Mouse (Mus musculus) lung, adult 2 months (tissue): ENCODE measurements at regions not wholly inside any gene's neighbourhood (a gene's known extent, or its start where the extent isn't known, plus 50 kb on each side); places are given as distances from the start of the nearest gene placed in this dataset.

Experiments
- DNase-seq: peaks from one replicate; pipeline ENCODE4 v3.0.0; 2022
- H3K4me1 ChIP-seq: fragments of 200-500 bp; 2 replicates; pipeline ENCODE4 v1.6.1; 2011; ENCODE audit warnings: low read length; ENCODE audit not compliant: control insufficient read depth, insufficient read depth
- H3K4me3 ChIP-seq: fragments of 200-500 bp; replicated peaks from 2 replicates; pipeline ENCODE3; 2011; ENCODE audit warnings: low read depth, mild to moderate bottlenecking, control low read depth, low read length; ENCODE audit errors: extremely low read depth
- CTCF ChIP-seq: fragments of 200-500 bp; IDR thresholded peaks from 2 replicates; pipeline ENCODE4 v1.5.1; 2011; ENCODE audit warnings: mild to moderate bottlenecking, low read length, control low read depth; ENCODE audit not compliant: insufficient read depth
- POLR2A ChIP-seq: fragments of 200-500 bp; IDR thresholded peaks from 2 replicates; pipeline ENCODE4 v1.6.1; 2011; ENCODE audit warnings: low read depth, mild to moderate bottlenecking, control low read depth, low read length, borderline replicate concordance; ENCODE audit errors: extremely low read depth
- WGBS: fragments of 180-500 bp; shearing (Covaris S2); methylation state at CpG from one replicate; pipeline ENCODE4 v1.1.7; 2018; 5-methylcytosine and 5-hydroxymethylcytosine counted together

DNA sequence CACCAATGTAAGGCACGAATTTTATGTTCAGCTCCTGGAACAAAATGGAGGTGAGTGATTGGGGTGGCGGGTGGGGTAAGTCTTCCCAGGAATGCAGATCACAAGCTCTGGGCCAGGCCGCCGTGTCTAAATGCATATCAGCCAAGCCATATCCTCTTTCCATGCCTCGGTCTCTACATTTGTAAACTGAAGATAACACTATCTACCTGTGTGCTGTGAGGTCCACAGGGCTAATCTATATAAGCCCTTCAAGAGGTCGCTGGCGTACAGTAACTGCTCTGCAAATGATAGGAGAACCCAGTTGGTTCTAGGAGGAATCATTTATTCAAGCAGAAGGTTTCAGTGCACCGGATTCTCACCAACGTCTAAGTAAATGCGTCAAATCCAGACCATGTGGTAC is 92.4 kb upstream of the Six2 start:
- Histone ChIP-seq H3K4me3 (no peak overlapping the region), H3K4me1 (no peaks in the 10 kb centered on the region)
- DNase-seq = no peak
- WGBS = 78% methylated on average over 10 of the region's 10 CpGs
- TF ChIP-seq POLR2A (no peak), CTCF (no peak)

DNA sequence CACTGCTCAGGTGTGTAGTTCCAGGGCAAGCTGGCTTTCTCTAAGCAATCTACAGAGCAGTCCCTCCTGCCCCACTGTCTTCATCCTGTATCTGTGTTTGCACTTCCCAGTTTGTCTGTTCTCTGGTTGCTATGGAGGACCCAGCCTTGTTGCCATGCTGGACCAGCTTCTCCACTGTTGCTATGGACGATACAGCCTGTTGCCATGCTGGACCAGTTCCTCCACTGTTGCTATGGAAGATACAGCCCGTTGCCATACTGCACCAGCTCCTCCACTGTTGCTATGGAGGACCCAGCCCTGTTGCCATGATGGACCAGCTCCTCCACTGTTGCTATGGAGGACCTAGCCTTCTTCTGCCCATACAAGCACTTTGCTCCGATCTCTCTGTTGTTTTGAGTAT is 88.8 kb upstream of the Six2 start:
- no peak for TF ChIP-seq POLR2A
- no peak for TF ChIP-seq CTCF
- DNase-seq = no peak
- WGBS = 70% methylated on average over 3 of the region's 3 CpGs
- Histone ChIP-seq H3K4me3 (no peak overlapping the region), H3K4me1 (no peaks in the 10 kb centered on the region)

DNA sequence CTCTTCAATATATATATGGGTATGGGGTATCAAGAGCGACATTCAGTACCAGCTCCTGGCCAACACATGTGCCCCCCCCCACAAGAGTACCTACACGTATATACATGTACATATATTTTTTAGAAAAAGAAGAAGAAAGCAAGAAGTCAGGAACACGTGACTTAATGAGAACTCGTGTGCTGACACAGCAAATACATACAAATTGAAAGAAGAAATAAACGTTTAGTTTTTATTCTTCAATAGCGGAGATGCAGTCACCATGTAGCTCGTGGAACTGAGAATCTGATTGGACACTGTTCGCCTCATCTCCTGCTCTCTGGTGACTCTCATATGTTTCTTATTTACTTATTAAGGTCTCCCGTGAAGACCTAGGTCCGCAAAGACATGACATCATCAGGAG is 80.3 kb upstream of the Six2 start:
- Histone ChIP-seq H3K4me1 (no peaks in the 10 kb centered on the region), H3K4me3 (no peak overlapping the region)
- TF ChIP-seq CTCF (no peak), POLR2A (no peak)
- WGBS = 80% methylated on average over 10 of the region's 10 CpGs
- DNase-seq = no peak

DNA sequence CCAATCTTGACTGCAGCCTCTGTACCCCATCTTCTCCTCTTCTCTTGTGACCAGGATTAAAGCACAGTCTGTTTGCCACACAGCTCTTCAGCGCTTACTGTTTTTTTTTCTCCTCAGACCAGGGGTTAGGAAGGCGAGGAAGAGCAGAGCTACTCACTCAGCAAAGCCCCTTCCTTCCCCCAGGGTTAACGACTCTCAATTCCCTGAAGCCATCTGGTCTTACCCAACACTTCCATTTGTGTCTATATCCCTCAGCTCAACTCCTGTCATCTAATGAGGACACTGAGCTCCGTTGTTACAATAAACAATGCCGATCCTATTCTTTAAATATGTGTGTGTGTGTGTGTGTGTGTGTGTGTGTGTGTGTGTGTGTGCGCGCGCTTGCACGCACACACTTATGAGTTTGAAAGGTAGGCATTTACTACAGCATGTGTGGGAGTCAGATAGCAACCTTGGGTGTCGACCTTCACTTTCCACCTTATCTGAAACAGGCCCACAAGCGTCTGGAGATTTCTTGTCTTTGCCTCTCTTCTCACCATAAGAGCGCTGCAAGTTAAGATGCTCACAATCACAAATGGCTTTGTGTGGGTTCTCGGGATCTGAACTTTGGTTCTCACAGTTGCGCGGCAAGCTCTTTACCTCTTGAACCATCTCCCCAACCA is 79.3 kb upstream of the Six2 start:
- no peak for TF ChIP-seq POLR2A
- WGBS = 72% methylated on average over 15 of the region's 15 CpGs
- no peak for DNase-seq
- Histone ChIP-seq H3K4me3 (no peak overlapping the region), H3K4me1 (no peaks in the 10 kb centered on the region)

DNA sequence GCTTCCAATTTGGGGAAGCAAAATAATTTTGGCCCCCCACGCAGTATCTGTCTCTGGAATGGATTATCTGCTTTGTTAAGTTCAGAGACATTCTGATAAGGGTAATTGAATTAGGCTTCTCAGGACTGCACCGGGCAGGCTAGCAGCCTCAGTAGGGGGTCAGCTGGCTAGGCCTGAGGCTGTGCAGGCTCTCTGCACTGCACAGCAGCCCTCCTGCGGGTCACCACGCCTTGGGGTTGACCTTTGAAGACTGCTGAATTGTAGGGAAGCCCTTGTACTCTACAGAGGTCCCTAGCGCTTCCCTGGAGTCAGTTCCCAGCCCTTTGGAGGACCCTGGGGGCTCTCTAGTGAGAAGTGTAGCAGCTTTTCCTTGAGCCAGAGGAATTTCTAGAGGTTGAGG is 78.5 kb upstream of the Six2 start:
- WGBS = 27% methylated on average over 5 of the region's 5 CpGs
- no peak overlapping the region for H3K4me3 ChIP-seq
- no peaks in the 10 kb centered on the region for H3K4me1 ChIP-seq
- no peak for TF ChIP-seq POLR2A
- TF ChIP-seq CTCF = no peak
- DNase-seq = no peak

DNA sequence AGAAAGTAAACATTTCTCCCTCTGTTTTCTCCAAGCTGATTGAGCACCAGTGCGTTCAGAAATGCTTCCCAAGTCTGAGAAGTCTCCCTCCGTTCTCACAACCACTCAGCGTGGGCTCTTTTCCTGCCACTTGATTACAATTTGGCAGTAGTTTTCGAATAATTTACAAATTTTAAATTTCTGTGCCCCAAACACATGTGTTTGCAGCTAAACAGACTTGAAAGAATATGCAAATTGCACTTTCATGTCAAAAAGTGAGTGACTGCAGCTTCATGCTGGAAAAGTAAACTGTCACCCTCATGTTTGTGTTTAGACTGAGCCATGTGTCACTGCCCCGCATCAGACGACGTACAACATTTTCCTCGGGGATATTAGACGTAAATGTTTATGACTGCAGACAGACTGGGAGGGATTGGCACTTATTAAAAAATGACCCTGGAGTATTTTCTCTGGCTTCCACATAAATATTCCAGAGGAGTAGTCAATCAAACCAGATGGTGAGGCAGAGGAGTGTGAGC is 70.6 kb upstream of the Six2 start:
- WGBS = 33% methylated on average over 9 of the region's 9 CpGs
- no peak overlapping the region for H3K4me3 ChIP-seq
- no peak for DNase-seq
- TF ChIP-seq POLR2A (no peak), CTCF (no peak)
- no peaks in the 10 kb centered on the region for H3K4me1 ChIP-seq

DNA sequence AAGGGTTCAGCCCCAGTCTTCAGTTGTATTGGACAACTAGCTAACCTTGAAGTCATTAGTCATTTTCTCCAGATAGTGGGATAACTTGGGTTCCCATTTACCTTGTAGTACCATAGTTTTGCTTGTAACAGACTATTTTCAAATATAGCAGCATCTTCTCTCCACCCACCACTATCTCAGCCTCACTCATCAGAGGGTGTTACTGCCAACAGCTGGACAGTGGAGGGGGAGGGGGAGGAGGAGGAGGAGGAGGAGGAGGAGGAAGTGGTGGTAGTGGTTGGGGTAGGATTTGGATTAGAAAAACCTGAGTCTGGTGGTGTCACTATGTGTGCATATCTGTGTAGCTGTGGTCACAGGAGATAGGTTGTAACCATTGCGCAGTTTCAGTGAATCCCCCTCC is 69.6 kb upstream of the Six2 start:
- Histone ChIP-seq H3K4me1 (no peaks in the 10 kb centered on the region), H3K4me3 (no peak overlapping the region)
- WGBS = 53% methylated on average over 1 of the region's 1 CpGs
- TF ChIP-seq POLR2A = no peak
- no peak for TF ChIP-seq CTCF
- no peak for DNase-seq

DNA sequence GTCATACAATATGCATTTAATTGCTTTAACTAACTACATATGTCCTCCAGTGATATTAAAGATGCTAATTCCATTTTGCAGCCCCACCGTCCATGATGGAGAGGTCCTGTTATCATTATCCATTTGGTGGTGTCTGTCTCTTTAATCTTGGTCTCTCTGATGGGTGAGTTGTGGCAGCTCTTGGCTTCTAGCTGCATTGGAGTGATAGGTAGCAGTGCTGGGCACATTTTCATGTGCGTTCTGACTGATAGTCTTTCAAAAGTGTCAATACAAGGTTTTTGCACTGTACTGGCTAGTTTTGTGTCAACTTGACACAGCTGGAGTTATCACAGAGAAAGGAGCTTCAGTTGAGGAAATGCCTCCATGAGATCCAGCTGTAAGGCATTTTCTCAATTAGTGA is 67.5 kb upstream of the Six2 start:
- TF ChIP-seq POLR2A = no peak
- TF ChIP-seq CTCF = no peak
- no peak for DNase-seq
- Histone ChIP-seq H3K4me1 (no peaks in the 10 kb centered on the region), H3K4me3 (no peak overlapping the region)
- WGBS = 73% methylated on average over 2 of the region's 2 CpGs

DNA sequence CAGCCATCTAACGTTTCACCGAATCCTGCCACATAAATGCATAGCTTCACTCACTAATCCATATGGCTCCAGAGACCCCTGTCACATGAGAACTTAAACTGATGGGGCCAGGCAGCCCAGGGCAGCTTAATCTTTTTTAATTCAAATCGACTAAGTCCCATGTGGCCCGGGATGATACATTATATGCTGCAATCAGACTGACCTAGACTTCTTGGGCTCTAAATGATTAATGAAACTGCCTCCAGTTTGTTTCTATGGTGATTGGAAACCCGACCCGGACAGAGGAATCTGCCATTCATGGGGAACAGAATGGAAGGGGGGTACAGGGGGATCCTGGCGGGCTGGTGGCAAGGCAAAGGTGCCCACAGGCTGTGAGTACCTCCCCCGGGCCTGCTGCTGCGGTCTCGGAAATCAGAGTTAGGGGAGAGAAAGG is 60.6 kb upstream of the Six2 start:
- WGBS = 36% methylated on average over 10 of the region's 10 CpGs
- Histone ChIP-seq H3K4me1 (no peaks in the 10 kb centered on the region), H3K4me3 (no peak overlapping the region)
- DNase-seq = no peak
- TF ChIP-seq CTCF (no peak), POLR2A (no peak)

DNA sequence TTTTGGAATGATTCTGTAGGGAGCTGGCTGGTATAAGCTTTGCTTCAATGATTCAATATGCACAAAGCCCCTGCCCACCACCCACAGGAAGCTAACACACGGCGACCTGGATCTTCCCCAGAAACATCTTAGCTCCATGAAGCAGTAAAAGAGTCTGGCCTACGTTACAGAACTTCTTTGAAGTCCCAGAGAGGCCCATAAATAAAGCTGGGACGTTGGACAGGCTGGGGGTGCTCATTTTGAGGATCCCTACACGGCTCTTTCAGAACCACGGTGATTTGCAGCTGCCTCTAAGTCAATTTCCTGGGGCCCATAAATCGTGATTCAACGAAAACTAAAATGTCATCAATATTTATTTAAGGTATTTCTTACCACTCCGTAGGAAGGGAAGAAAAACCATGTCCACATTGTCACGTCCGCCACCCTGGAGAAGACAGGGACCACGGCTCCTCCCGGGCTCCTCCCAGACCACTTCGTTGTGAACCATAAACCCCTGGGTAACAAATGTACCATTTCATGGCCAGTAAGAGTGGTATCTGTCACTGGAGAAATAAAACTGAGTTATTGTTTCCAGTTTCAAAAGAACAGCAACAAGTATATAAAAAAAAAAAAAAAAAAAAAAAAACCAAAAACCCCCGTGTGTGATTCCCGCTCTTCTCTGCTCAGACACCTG is 60.0 kb upstream of the Six2 start:
- Histone ChIP-seq H3K4me1 (no peaks in the 10 kb centered on the region), H3K4me3 (no peak overlapping the region)
- no peak for DNase-seq
- no peak for TF ChIP-seq POLR2A
- WGBS = 60% methylated on average over 16 of the region's 16 CpGs
